Mouse (Mus musculus) G1E (cell line): Measurements from ENCODE around the gene Rab11a. TPM values are rescaled to one million over a fixed set of nuclear protein-coding genes. Genes with fewer than 3 reads are reported as not detected.

Experiments used
- ATAC-seq: 2 replicates; pipeline ENCODE4 v1.8.0; 2016; ENCODE audit warnings: mild to moderate bottlenecking; ENCODE audit not compliant: insufficient number of reproducible peaks, poor library complexity, low FRiP score, severe bottlenecking; ENCODE audit errors: extremely low read depth
- DNase-seq: peaks from one replicate; pipeline ENCODE4 v3.0.0; 2012; ENCODE audit warnings: low spot score
- H3K27me3 ChIP-seq: 2 replicates; pipeline ENCODE4 v1.6.1; 2012; ENCODE audit warnings: mild to moderate bottlenecking, low read length, inconsistent platforms; ENCODE audit not compliant: insufficient read depth
- H3K36me3 ChIP-seq: replicated peaks from 2 replicates; pipeline ENCODE3; 2012; ENCODE audit warnings: mild to moderate bottlenecking, inconsistent platforms
- H3K4me1 ChIP-seq: 2 replicates; pipeline ENCODE4 v1.6.1; 2012; ENCODE audit warnings: low read depth, low read length, inconsistent platforms, mixed read lengths; ENCODE audit not compliant: insufficient read depth
- H3K4me3 ChIP-seq: 2 replicates; pipeline ENCODE4 v1.5.1; 2012; ENCODE audit warnings: low read depth, mild to moderate bottlenecking, inconsistent platforms, low read length, moderate library complexity, mixed read lengths
- H3K9me3 ChIP-seq: replicated peaks from 2 replicates; pipeline ENCODE4 v1.6.1; 2012; ENCODE audit warnings: inconsistent platforms
- CTCF ChIP-seq: IDR thresholded peaks from 2 replicates; pipeline ENCODE4 v1.5.1; 2012; ENCODE audit warnings: low read depth, low read length, inconsistent platforms, mixed read lengths
- GATA1 ChIP-seq: IDR thresholded peaks from 2 replicates; pipeline ENCODE4 v1.6.1; 2012; ENCODE audit warnings: borderline replicate concordance, low read length, inconsistent platforms, mixed read lengths
- GATA2 ChIP-seq: IDR thresholded peaks from 2 replicates; pipeline ENCODE4 v1.6.1; 2012; ENCODE audit warnings: low read depth, low read length, inconsistent platforms, borderline replicate concordance
- POLR2AphosphoS5 ChIP-seq: IDR thresholded peaks from 2 replicates; pipeline ENCODE4 v1.6.1; 2012; ENCODE audit warnings: low read depth, low read length, inconsistent platforms; ENCODE audit not compliant: insufficient replicate concordance
- TAL1 ChIP-seq: conservative IDR thresholded peaks from 2 replicates; pipeline ENCODE4 v1.6.1; 2012; ENCODE audit warnings: low read depth, low read length, inconsistent platforms, mixed read lengths
- polyA plus RNA-seq: library from polyadenylated mRNA; stranded (reverse); fragments of >175 nt; gene quantifications from 2 replicates; pipeline ENCODE4 v1.2.3, GENCODE M21; 2012
- total RNA-seq, 2 experiments: library from RNA; stranded (forward) in 1 of 2; stranded (reverse) in 1 of 2; fragments of 200-1000 nt in 1 of 2; fragments of >200 nt in 1 of 2; fragmentation: Nextera tagmentation in 1 of 2; gene quantifications; 2 replicates each; pipeline ENCODE4 v1.2.3; 2014 to 2017

The Rab11a gene
- total and polyA plus RNA-seq, 3 experiments, result 92.2 to 142 (median 139) TPM

DNA sequence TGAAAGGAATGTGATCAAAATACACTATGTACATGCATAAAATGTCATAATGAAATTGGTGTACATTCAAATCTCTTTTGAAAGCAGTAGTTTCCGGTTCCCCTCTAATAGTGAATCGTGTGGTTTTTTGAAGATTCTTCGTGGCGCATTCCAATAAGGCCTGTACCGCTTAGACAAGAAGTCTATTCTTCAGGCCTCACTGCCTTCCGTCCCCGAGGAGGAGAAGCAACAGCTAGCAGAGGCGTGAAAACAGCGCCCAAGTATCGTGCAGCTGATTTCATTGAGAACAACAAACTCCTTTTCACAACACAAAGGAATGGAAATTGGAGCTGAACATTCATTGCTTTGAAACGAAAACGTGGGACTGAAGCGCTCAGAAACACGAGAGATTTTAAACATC lies 20.5 kb upstream of the Rab11a start:
- H3K9me3 ChIP-seq, result no peaks in the 10 kb centered on the region
- DNase-seq (no peak), ATAC-seq (no peak)
- H3K27me3 ChIP-seq, result peaks cover 8% of the 10 kb centered on the region
- H3K4me3 ChIP-seq, result no peak overlapping the region
- H3K36me3 ChIP-seq, result no peaks in the 10 kb centered on the region
- H3K4me1 ChIP-seq, result 0 out of 2 replicates have a peak, but pooled peaks cover 1% of the 10 kb centered on the region
- TF ChIP-seq GATA1 (no peak), CTCF (no peak)

DNA sequence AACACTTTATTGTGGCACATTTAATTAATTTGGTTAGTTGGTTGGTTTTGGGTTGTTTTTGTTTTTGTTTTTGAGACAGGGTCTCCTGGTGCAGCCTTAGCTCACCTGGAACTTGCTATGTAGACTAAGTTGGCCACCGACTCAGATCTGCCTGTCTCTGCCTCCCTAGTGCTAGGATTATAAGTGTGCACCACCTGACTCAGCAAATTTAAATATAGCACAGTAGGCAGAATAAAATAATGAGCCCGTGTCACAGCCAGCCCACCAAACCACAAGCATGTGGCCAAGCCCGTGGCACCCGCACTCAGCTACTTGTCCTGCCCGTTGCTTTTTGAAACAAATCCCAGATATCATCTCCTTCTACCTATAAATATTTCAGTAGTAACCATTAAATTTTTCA lies 15.0 kb upstream of the Rab11a start:
- Histone ChIP-seq H3K36me3 (no peaks in the 10 kb centered on the region), H3K4me1 (peaks cover 5% of the 10 kb centered on the region; the same call in 1 of the 2 replicates), H3K9me3 (no peaks in the 10 kb centered on the region), H3K4me3 (no peak overlapping the region), H3K27me3 (peaks cover 8% of the 10 kb centered on the region)
- ATAC-seq (no peak), DNase-seq (no peak)
- no peak for TF ChIP-seq GATA1
- TF ChIP-seq GATA2, result no peak
- no peak for TF ChIP-seq TAL1
- no peak for TF ChIP-seq POLR2AphosphoS5
- no peak for TF ChIP-seq CTCF

DNA sequence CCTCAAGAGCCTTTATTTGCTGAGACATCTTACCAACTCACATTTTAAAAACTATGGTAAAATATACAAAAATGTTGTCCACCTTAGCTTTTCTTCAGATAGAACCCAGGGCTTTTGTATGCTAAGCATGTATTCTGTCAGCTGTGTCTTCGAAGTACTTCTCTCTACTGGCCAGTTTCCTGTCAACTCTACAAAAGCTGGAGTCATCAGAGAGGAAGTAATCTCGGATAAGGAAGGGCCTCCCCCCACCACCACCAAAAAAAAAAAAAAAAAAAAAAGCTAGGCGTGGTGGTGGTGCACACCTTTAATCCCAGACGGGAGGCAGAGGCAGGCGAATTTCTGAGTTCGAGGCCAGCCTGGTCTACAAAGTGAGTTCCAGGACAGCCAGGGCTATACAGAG lies 11.8 kb upstream of the Rab11a start:
- Histone ChIP-seq H3K9me3 (no peaks in the 10 kb centered on the region), H3K36me3 (no peaks in the 10 kb centered on the region), H3K4me3 (no peak overlapping the region), H3K4me1 (peaks cover 5% of the 10 kb centered on the region; the same call in 1 of the 2 replicates), H3K27me3 (peaks cover 14% of the 10 kb centered on the region)
- TF ChIP-seq GATA1, result no peak
- no peak for TF ChIP-seq POLR2AphosphoS5
- no peak for TF ChIP-seq TAL1
- no peak for TF ChIP-seq GATA2
- no peak for TF ChIP-seq CTCF
- no peak for DNase-seq
- ATAC-seq, result no peak

DNA sequence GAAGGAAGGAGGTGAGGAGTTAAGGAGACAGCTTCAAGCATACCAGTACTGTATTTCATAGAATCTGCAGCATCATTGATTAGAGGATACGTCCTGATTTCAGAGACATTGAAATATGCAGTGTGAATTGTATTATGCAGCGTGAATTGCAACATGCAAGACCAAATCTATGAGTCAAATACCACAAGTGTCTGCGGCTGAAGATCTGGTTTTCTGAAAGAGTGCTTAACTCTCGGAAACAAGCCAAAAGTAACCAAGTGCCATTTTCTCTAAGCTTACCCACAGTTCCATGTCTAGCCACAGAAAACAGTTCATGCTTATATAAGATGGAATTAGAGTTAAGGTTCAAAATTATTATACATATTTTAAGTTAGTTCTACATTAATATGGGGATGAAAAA lies 10.2 kb upstream of the Rab11a start:
- no peak for ATAC-seq
- H3K27me3 ChIP-seq, result peaks cover 9% of the 10 kb centered on the region; the same call in 1 of the 2 replicates
- H3K4me3 ChIP-seq, result no peak overlapping the region
- H3K9me3 ChIP-seq, result no peaks in the 10 kb centered on the region
- no peak for DNase-seq
- no peaks in the 10 kb centered on the region for H3K36me3 ChIP-seq
- TF ChIP-seq CTCF (no peak), GATA1 (no peak), POLR2AphosphoS5 (no peak), GATA2 (no peak), TAL1 (no peak)
- H3K4me1 ChIP-seq, result peaks cover 3% of the 10 kb centered on the region; the same call in 1 of the 2 replicates

DNA sequence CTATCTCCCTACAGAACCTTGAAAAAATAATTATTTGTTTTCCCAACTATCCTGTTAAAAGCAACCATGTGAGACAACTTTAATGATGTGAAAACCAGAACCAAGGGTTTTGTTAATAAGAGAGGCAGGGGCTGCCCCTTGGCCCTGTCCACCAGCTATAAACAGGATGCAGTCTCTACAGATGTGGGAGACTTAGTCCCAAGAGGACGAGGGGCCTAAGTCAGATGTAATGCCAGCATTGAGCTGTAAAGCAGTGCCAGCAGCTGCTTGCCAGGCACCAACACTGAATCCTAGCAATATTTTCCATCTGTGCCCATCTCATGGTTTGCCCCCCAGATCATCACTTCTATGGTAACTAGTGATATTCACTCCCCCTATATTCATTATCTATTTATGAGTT lies 4.9 kb upstream of the Rab11a start:
- no peaks in the 10 kb centered on the region for H3K36me3 ChIP-seq
- DNase-seq, result no peak
- H3K4me1 ChIP-seq, result peaks cover 20% of the 10 kb centered on the region
- H3K9me3 ChIP-seq, result no peaks in the 10 kb centered on the region
- no peak for ATAC-seq
- H3K4me3 ChIP-seq, result no peak overlapping the region
- TF ChIP-seq CTCF (no peak), TAL1 (no peak), GATA1 (no peak), POLR2AphosphoS5 (no peak), GATA2 (no peak)
- peaks cover 6% of the 10 kb centered on the region; the same call in 1 of the 2 replicates for H3K27me3 ChIP-seq

DNA sequence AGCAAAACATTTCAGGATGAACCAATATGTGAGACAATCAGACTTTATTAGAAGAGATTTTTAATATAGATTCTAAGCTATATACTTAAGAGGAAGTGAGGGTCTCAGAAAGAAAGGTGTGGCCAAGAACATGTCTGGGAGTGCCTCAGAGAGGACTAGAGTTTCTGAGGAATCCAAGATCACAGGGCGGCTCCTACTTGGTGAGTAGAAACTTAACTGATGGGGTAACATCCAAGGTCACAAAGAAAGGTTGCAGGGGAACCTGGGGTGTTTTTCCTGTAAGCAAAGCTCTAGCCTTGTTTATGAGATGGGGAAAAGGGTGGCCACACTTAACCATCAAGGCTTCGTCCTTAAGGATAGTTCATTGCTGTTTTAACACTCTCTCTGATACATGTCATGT lies 1.4 kb upstream of the Rab11a start:
- Histone ChIP-seq H3K27me3 (no peaks in the 10 kb centered on the region), H3K9me3 (no peaks in the 10 kb centered on the region), H3K4me3 (no peak overlapping the region), H3K4me1 (peaks cover 35% of the 10 kb centered on the region), H3K36me3 (peaks cover 5% of the 10 kb centered on the region)
- TF ChIP-seq GATA1 (no peak), CTCF (no peak), POLR2AphosphoS5 (no peak), GATA2 (no peak), TAL1 (no peak)
- DNase-seq, result no peak
- ATAC-seq, result no peak
